In genomic region chr10:9872143-9872542, GRCm38 (mm10) we compare ENCODE assay signal across 11 mouse cellular contexts. TPM values are rescaled to one million over a fixed set of nuclear protein-coding genes. Genes with fewer than 3 reads are reported as not detected.
DNase-seq lines count a peak whose midpoint lies in the region; ATAC-seq and TF ChIP-seq lines count a peak whose summit lies in the region.
"Had no signal": no experiment of that assay in that cellular context is flagged by ENCODE, and none has a peak within 500 bp of the region (broad histone marks: within the 10 kb centered on the region; RNA-seq: fewer than 3 reads in every experiment).

No protein-coding gene starts in this region.

- no peaks in the 10 kb centered on the region for H3K36me3 ChIP-seq in forebrain, embryonic 15.5 days
- no peaks in the 10 kb centered on the region for H3K36me3 ChIP-seq in forebrain, embryonic 16.5 days (ENCODE audit: control insufficient read depth, insufficient read depth)
- no peaks in the 10 kb centered on the region for H3K36me3 ChIP-seq in liver, embryonic 14.5 days (replicated peaks; ENCODE audit: control insufficient read depth, insufficient read depth, low read depth)
- H3K36me3 ChIP-seq in liver, embryonic 12.5 days = no peaks in the 10 kb centered on the region
- no peaks in the 10 kb centered on the region for H3K36me3 ChIP-seq in midbrain, postnatal 0 days (ENCODE audit: insufficient read depth, low read length)
- H3K36me3 ChIP-seq in embryonic facial prominence, embryonic 10.5 days (replicated peaks) = no peaks in the 10 kb centered on the region
- H3K36me3 ChIP-seq: heart, embryonic 10.5 days; limb, embryonic 12.5 days had no signal

- no peak for DNase-seq in liver, embryonic 14.5 days (ENCODE audit: low read depth in 3 of 3, low spot score in 3 of 3)
- no peak for DNase-seq in brain, embryonic 14.5 days (ENCODE audit: low read depth)
- no peak for DNase-seq in midbrain, postnatal 0 days (ENCODE audit: low spot score)
- no peak for DNase-seq in embryonic facial prominence, embryonic 10.5 days (ENCODE audit: low spot score)
- DNase-seq in urinary bladder, postnatal 25 days (ENCODE audit: low spot score) = no peak

- H3K4me2 ChIP-seq in forebrain, embryonic 15.5 days (replicated peaks) = no peak overlapping the region
- no peak overlapping the region for H3K4me2 ChIP-seq in forebrain, embryonic 16.5 days (ENCODE audit: low read length)
- H3K4me2 ChIP-seq in liver, embryonic 14.5 days (ENCODE audit: low read depth) = no peak overlapping the region
- no peak overlapping the region for H3K4me2 ChIP-seq in liver, embryonic 12.5 days
- H3K4me2 ChIP-seq in midbrain, postnatal 0 days (ENCODE audit: low read depth, low read length, poor library complexity, severe bottlenecking) = no peak overlapping the region
- H3K4me2 ChIP-seq: limb, embryonic 12.5 days had no signal

- H3K27me3 ChIP-seq in forebrain, embryonic 15.5 days = no peaks in the 10 kb centered on the region
- no peaks in the 10 kb centered on the region for H3K27me3 ChIP-seq in forebrain, embryonic 16.5 days (replicated peaks; ENCODE audit: control insufficient read depth, insufficient read depth, low read length)
- H3K27me3 ChIP-seq in liver, embryonic 14.5 days (ENCODE audit: control insufficient read depth, insufficient read depth, low read length) = no peaks in the 10 kb centered on the region
- no peaks in the 10 kb centered on the region for H3K27me3 ChIP-seq in liver, embryonic 12.5 days (replicated peaks)
- no peaks in the 10 kb centered on the region for H3K27me3 ChIP-seq in midbrain, postnatal 0 days (ENCODE audit: insufficient read depth, low read length)
- no peaks in the 10 kb centered on the region for H3K27me3 ChIP-seq in embryonic facial prominence, embryonic 10.5 days (replicated peaks; ENCODE audit: low read depth, poor library complexity, severe bottlenecking)
- H3K27me3 ChIP-seq: limb, embryonic 12.5 days had no signal

- no peak overlapping the region for H3K4me3 ChIP-seq in forebrain, embryonic 15.5 days
- no peak overlapping the region for H3K4me3 ChIP-seq in forebrain, embryonic 16.5 days (replicated peaks; ENCODE audit: low read length)
- H3K4me3 ChIP-seq in liver, embryonic 14.5 days (ENCODE audit: insufficient read depth in 1 of 2, low read depth in 2 of 2, low read length in 2 of 2) = no peak overlapping the region
- no peak overlapping the region for H3K4me3 ChIP-seq in liver, embryonic 12.5 days
- H3K4me3 ChIP-seq in midbrain, postnatal 0 days (ENCODE audit: low read depth, low read length) = no peak overlapping the region
- H3K4me3 ChIP-seq in embryonic facial prominence, embryonic 10.5 days = no peak overlapping the region
- H3K4me3 ChIP-seq: heart, embryonic 10.5 days; limb, embryonic 12.5 days had no signal

- H3K27ac ChIP-seq in forebrain, embryonic 15.5 days (replicated peaks) = no peak overlapping the region
- H3K27ac ChIP-seq in forebrain, embryonic 16.5 days (ENCODE audit: low read length) = no peak overlapping the region
- no peak overlapping the region for H3K27ac ChIP-seq in liver, embryonic 14.5 days
- no peak overlapping the region for H3K27ac ChIP-seq in liver, embryonic 12.5 days
- no peak overlapping the region for H3K27ac ChIP-seq in midbrain, postnatal 0 days (ENCODE audit: low read depth, low read length)
- H3K27ac ChIP-seq in embryonic facial prominence, embryonic 10.5 days (replicated peaks) = no peak overlapping the region
- H3K27ac ChIP-seq: heart, embryonic 10.5 days; limb, embryonic 12.5 days had no signal

- no peaks in the 10 kb centered on the region for H3K4me1 ChIP-seq in forebrain, embryonic 15.5 days
- peaks cover 3% of the 10 kb centered on the region; the same call in 1 of the 2 replicates for H3K4me1 ChIP-seq in forebrain, embryonic 16.5 days (replicated peaks; ENCODE audit: control insufficient read depth, insufficient read depth, low read length)
- H3K4me1 ChIP-seq in liver, embryonic 14.5 days (replicated peaks; ENCODE audit: control insufficient read depth in 2 of 2, insufficient read depth in 2 of 2, low read length in 1 of 2) = peaks cover 0 to 2% of the 10 kb centered on the region in 2 experiments; a peak in 1 of 4 replicates
- no peaks in the 10 kb centered on the region for H3K4me1 ChIP-seq in liver, embryonic 12.5 days
- no peaks in the 10 kb centered on the region for H3K4me1 ChIP-seq in midbrain, postnatal 0 days (ENCODE audit: insufficient read depth, low read length)
- no peaks in the 10 kb centered on the region for H3K4me1 ChIP-seq in embryonic facial prominence, embryonic 10.5 days
- H3K4me1 ChIP-seq: heart, embryonic 10.5 days had no signal

- no peak for TF ChIP-seq EP300 in liver, embryonic 14.5 days (IDR thresholded peaks at IDR 0.05; ENCODE audit: low read depth)

- no peak for TF ChIP-seq POLR2A in brain, embryonic 14.5 days (IDR thresholded peaks at IDR 0.05; ENCODE audit: borderline replicate concordance, extremely low read depth, insufficient read depth, insufficient read length, poor library complexity, severe bottlenecking)

- peak; percentile 27; the same call in 1 of the 2 replicates for TF ChIP-seq CTCF in liver, embryonic 14.5 days (IDR thresholded peaks at IDR 0.05; ENCODE audit: low read depth)
- TF ChIP-seq CTCF in brain, embryonic 14.5 days (IDR thresholded peaks at IDR 0.05; ENCODE audit: borderline replicate concordance, extremely low read depth, insufficient read depth, insufficient read length) = peak; percentile 26; the same call in 1 of the 2 replicates
- peak; percentile 61 for TF ChIP-seq CTCF in midbrain, postnatal 0 days (IDR thresholded peaks at IDR 0.05)

- 73% methylated on average over 2 of the region's 2 CpGs for WGBS in forebrain, embryonic 15.5 days
- WGBS in forebrain, embryonic 16.5 days = 77% methylated on average over 1 of the region's 2 CpGs
- 58% methylated on average over 1 of the region's 2 CpGs for WGBS in liver, embryonic 14.5 days (ENCODE audit: insufficient replicate concordance)
- 55% methylated on average over 2 of the region's 2 CpGs for WGBS in liver, embryonic 12.5 days (ENCODE audit: insufficient replicate concordance)
- 87% methylated on average over 2 of the region's 2 CpGs for WGBS in midbrain, postnatal 0 days
- WGBS in embryonic facial prominence, embryonic 10.5 days = 61% methylated on average over 2 of the region's 2 CpGs

- no peaks in the 10 kb centered on the region for H3K9me3 ChIP-seq in forebrain, embryonic 15.5 days
- no peaks in the 10 kb centered on the region for H3K9me3 ChIP-seq in forebrain, embryonic 16.5 days (ENCODE audit: control insufficient read depth, low read length)
- no peaks in the 10 kb centered on the region for H3K9me3 ChIP-seq in liver, embryonic 14.5 days (ENCODE audit: control insufficient read depth, low read length)
- H3K9me3 ChIP-seq in liver, embryonic 12.5 days (replicated peaks) = no peaks in the 10 kb centered on the region
- H3K9me3 ChIP-seq in midbrain, postnatal 0 days (ENCODE audit: low read length) = no peaks in the 10 kb centered on the region
- no peaks in the 10 kb centered on the region for H3K9me3 ChIP-seq in embryonic facial prominence, embryonic 10.5 days
- H3K9me3 ChIP-seq: G1E; heart, embryonic 10.5 days; limb, embryonic 12.5 days had no signal

- H3K9ac ChIP-seq in forebrain, embryonic 15.5 days (replicated peaks) = no peak overlapping the region
- no peak overlapping the region for H3K9ac ChIP-seq in forebrain, embryonic 16.5 days (replicated peaks; ENCODE audit: low read depth, low read length)
- H3K9ac ChIP-seq in liver, embryonic 14.5 days (replicated peaks) = no peak overlapping the region
- H3K9ac ChIP-seq in liver, embryonic 12.5 days = no peak overlapping the region
- no peak overlapping the region for H3K9ac ChIP-seq in midbrain, postnatal 0 days (replicated peaks; ENCODE audit: low read length, poor library complexity, severe bottlenecking)
- H3K9ac ChIP-seq: limb, embryonic 12.5 days had no signal

- ATAC-seq in forebrain, embryonic 15.5 days (replicated peaks) = 0 out of 2 replicates have a peak, but pooled peaks have one; percentile 11
- no peak for ATAC-seq in forebrain, embryonic 16.5 days
- no peak for ATAC-seq in liver, embryonic 14.5 days (ENCODE audit: insufficient read depth)
- ATAC-seq in liver, embryonic 12.5 days = no peak
- ATAC-seq in midbrain, postnatal 0 days (ENCODE audit: low FRiP score) = no peak

RNA-seq across cellular contexts. Expression of gene Stxbp5, which starts 28.7 kb away (rescaled TPM):
- 7.0 and 7.8 TPM in 2 replicates for polyA plus RNA-seq in forebrain, embryonic 15.5 days (2015; fragmentation: Nextera tagmentation; extraction: Ambion mirVana)
- polyA plus RNA-seq in forebrain, embryonic 16.5 days (2015; fragmentation: Nextera tagmentation; extraction: Ambion mirVana) = 6.4 and 6.9 TPM in 2 replicates
- polyA plus RNA-seq in liver, embryonic 14.5 days (2012; rRNA removed) = 3.2 and 4.6 TPM in 2 replicates
- 3.3 and 4.4 TPM in 2 replicates for polyA plus RNA-seq in liver, embryonic 14.5 days (2014; fragmentation: Nextera tagmentation; extraction: Ambion mirVana)
- polyA plus RNA-seq in liver, embryonic 12.5 days (2016; fragmentation: Nextera tagmentation; extraction: Ambion mirVana) = 6.3 and 7.2 TPM in 2 replicates
- 12.4 and 21.0 TPM in 2 replicates for polyA plus RNA-seq in brain, embryonic 14.5 days (2012; rRNA removed)
- 52.7 and 58.4 TPM in 2 replicates for total RNA-seq in midbrain, postnatal 0 days (2014; rRNA removed)
- polyA plus RNA-seq in midbrain, postnatal 0 days (2015; fragmentation: Nextera tagmentation; extraction: Ambion mirVana) = 6.8 and 8.0 TPM in 2 replicates
- polyA plus RNA-seq in embryonic facial prominence, embryonic 10.5 days (2016; fragmentation: Nextera tagmentation; extraction: Ambion mirVana) = 3.8 and 4.0 TPM in 2 replicates
